Mouse (Mus musculus) myocyte (in vitro differentiated cells): Measurements from ENCODE around the gene Sar1a. TPM values are rescaled to one million over a fixed set of nuclear protein-coding genes. Genes with fewer than 3 reads are reported as not detected.
A peak's percentile ranks its signal among the peaks of the same experiment; 100 is the strongest.

Experiments used
- H3K27me3 ChIP-seq: one replicate; pipeline ENCODE4 v1.6.1; 2011; ENCODE audit not compliant: control insufficient read depth, insufficient read depth, insufficient read length
- H3K36me3 ChIP-seq: one replicate; pipeline ENCODE4 v1.6.1; 2011; ENCODE audit not compliant: control insufficient read depth, insufficient read depth
- H3K4me2 ChIP-seq: one replicate; pipeline ENCODE4 v1.6.1; 2011; ENCODE audit warnings: low read depth, control low read depth
- H3K4me3 ChIP-seq: one replicate; pipeline ENCODE4 v1.5.1; 2011; ENCODE audit warnings: mild to moderate bottlenecking, control low read depth, moderate library complexity
- H3K79me2 ChIP-seq: one replicate; pipeline ENCODE4 v1.6.1; 2011; ENCODE audit not compliant: control insufficient read depth, insufficient read depth
- H3ac ChIP-seq: one replicate; pipeline ENCODE4 v1.6.1; 2011; ENCODE audit not compliant: control insufficient read depth, insufficient read length
- CEBPB ChIP-seq: IDR thresholded peaks from 2 replicates; pipeline ENCODE4 v1.6.1; 2011; ENCODE audit warnings: mild to moderate bottlenecking, moderate library complexity; ENCODE audit not compliant: poor library complexity, insufficient read depth, severe bottlenecking
- E2F4 ChIP-seq: IDR thresholded peaks from one replicate; pipeline ENCODE4 v1.6.1; 2011; ENCODE audit warnings: mild to moderate bottlenecking, control low read depth, moderate library complexity; ENCODE audit not compliant: insufficient read depth
- MAX ChIP-seq: IDR thresholded peaks from one replicate; pipeline ENCODE4 v1.6.1; 2011; ENCODE audit warnings: low read depth, mild to moderate bottlenecking, control low read depth
- MYOD1 ChIP-seq, 3 experiments: IDR thresholded peaks; one replicate each; pipeline ENCODE4 v1.6.1; 2011; ENCODE audit warnings: control low read depth in 2 of 3, low read depth in 2 of 3, mild to moderate bottlenecking in 2 of 3, moderate library complexity in 1 of 3; ENCODE audit not compliant: insufficient read length in 2 of 3, control insufficient read depth in 1 of 3
- MYOG ChIP-seq, 3 experiments: IDR thresholded peaks; one replicate each; pipeline ENCODE4 v1.6.1; 2011; ENCODE audit warnings: control low read depth in 2 of 3, low read depth in 2 of 3, mild to moderate bottlenecking in 2 of 3; ENCODE audit not compliant: insufficient read length in 2 of 3, control insufficient read depth in 1 of 3, insufficient read depth in 1 of 3
- POLR2A ChIP-seq: IDR thresholded peaks from one replicate; pipeline ENCODE4 v1.6.1; 2011; ENCODE audit warnings: low read depth, mild to moderate bottlenecking, control low read depth, moderate library complexity; ENCODE audit not compliant: insufficient read length
- POLR2AphosphoS2 ChIP-seq: IDR thresholded peaks from one replicate; pipeline ENCODE4 v1.6.1; 2011; ENCODE audit warnings: low read depth, control low read depth; ENCODE audit not compliant: insufficient read length
- REST ChIP-seq: IDR thresholded peaks from one replicate; pipeline ENCODE4 v1.6.1; 2011; ENCODE audit warnings: mild to moderate bottlenecking, control low read depth, moderate library complexity; ENCODE audit not compliant: insufficient read depth, insufficient read length
- SRF ChIP-seq: IDR thresholded peaks from one replicate; pipeline ENCODE4 v1.6.1; 2011; ENCODE audit warnings: low read depth; ENCODE audit not compliant: control insufficient read depth, insufficient read length
- TCF12 ChIP-seq: IDR thresholded peaks from one replicate; pipeline ENCODE4 v1.6.1; 2011; ENCODE audit warnings: mild to moderate bottlenecking, control low read depth; ENCODE audit not compliant: poor library complexity, insufficient read depth, severe bottlenecking
- TCF3 ChIP-seq: IDR thresholded peaks from one replicate; pipeline ENCODE4 v1.6.1; 2011; ENCODE audit warnings: low read depth, control low read depth; ENCODE audit not compliant: insufficient read length
- USF1 ChIP-seq: IDR thresholded peaks from one replicate; pipeline ENCODE4 v1.6.1; 2011; ENCODE audit warnings: low read depth, mild to moderate bottlenecking, control low read depth, moderate library complexity
- polyA plus RNA-seq: library from polyadenylated mRNA; unstranded; fragments of >200 nt; fragmentation: generic; extraction: Trizol; gene quantifications from one replicate; pipeline ENCODE4 v1.2.1, GENCODE M21; 2012; ENCODE audit warnings: missing spikeins

The Sar1a gene
- 142 TPM for polyA plus RNA-seq

DNA sequence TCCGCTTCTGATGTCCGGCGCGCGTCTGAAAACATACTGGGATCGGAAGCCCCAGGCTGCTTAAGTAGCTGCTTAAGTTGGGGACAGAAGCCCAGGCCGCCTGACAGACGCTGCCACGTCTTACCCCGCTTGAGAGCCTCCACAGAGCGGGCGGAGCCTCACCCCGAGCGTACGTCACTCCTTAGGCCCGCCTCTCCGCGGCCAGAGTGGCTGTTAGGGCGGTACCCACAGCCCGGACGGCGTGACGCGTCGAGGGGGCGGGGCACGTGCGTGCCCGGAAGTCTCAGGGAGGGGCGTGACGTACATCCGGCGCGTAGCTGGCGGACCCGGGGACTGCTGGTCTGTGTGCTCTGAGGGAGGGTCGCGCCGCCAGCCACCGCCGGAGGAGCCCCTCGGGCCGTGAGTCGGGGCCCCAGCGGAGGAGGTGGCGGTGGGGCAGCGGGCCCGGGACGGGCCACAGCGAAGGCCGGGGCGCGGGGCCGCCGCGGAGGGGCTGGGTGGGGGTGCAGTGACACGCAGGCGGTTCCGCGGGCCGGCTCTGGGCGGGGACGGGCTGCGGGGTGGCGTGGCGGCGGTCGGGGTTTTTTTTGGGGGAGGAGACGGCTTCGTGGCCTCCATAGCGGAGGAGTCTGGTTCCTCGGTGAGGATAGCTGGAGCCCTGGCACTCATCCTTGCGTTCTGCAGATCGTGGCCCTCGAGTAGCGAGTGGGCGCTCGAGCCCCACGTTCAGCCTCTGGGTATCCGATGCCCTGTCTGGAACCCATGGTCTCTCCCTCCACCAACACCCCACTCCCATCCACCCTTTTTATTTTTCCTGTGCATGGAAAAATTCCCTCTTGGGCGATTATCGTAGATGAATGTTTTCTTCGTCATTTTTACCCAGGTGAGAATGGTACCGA lies at the start of gene Sar1a:
Gene Sar1a (plus strand): TSS at position 285 of the 899 bp plus-strand sequence.
- Histone ChIP-seq H3K27me3 (no peaks in the 10 kb centered on the region), H3ac (peak within 1 kb of the TSS; percentile 62), H3K4me3 (peak within 1 kb of the TSS; percentile 76), H3K4me2 (peak within 1 kb of the TSS; percentile 83), H3K36me3 (peaks cover 16% of the 10 kb centered on the region), H3K79me2 (peaks cover 49% of the 10 kb centered on the region)
- TF ChIP-seq USF1 (peak; percentile 29), E2F4 (no peak), MYOG (IDR thresholded peaks at IDR 0.05; ENCODE audit: control insufficient read depth in 1 of 3, insufficient read depth in 1 of 3, insufficient read length in 2 of 3, low read depth in 2 of 3) (no peak), POLR2A (peak; percentile 91), TCF3 (no peak), POLR2AphosphoS2 (peak; percentile 94), MAX (no peak), MYOD1 (IDR thresholded peaks at IDR 0.05; ENCODE audit: control insufficient read depth in 1 of 3, insufficient read length in 2 of 3, low read depth in 2 of 3) (peak in 1 of 3 experiments; percentile 34), TCF12 (no peak), SRF (peak; percentile 24), CEBPB (no peak), REST (no peak)

DNA sequence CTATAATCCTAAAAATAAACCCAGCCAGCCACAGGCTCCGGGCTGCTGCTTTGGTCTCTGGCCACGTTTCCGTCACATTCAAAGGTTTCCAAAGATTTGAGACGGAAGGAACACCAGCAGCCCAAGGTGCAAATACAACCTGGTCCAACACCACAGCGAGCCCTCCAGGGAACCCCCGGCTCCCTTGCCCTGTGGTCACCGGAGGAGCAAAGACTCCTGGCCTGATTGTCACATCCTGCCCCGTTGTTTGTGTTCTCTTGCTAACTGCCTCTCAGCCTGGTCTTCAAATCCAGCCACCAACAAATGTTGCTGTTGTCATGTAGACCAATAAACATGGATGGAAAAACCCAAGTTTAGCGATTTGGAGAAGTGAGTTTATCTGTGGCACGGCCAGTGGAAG lies 47.7 kb upstream of the Sar1a start:
- Histone ChIP-seq H3ac (no peak overlapping the region), H3K4me3 (no peak overlapping the region)
- TF ChIP-seq MYOG (IDR thresholded peaks at IDR 0.05; ENCODE audit: control insufficient read depth in 1 of 3, insufficient read depth in 1 of 3, insufficient read length in 2 of 3, low read depth in 2 of 3) (no peak), POLR2A (no peak), CEBPB (no peak), TCF12 (no peak), MYOD1 (IDR thresholded peaks at IDR 0.05; ENCODE audit: control insufficient read depth in 1 of 3, insufficient read length in 2 of 3, low read depth in 2 of 3) (no peak), SRF (no peak), POLR2AphosphoS2 (no peak), REST (no peak), MAX (no peak)

DNA sequence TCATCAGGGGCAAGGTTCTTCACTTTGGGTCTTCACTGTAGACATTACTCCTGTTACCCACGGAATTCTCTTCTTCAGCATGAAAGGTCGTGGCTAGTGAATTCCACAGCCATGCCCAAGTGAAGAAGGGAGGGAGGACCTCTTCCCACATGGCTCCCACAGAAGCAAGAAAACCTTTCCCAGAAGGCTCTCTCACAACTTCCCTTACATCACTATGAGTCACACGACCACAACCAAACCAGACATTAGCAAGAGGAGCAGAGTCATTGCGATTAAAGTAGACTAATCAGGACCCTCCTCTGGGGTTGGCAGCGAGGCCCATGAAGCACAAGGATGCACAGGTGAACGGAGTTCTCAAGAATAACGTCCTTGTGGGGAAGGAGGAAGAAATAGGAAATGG lies 43.0 kb upstream of the Sar1a start:
- Histone ChIP-seq H3K79me2 (no peaks in the 10 kb centered on the region), H3K27me3 (no peaks in the 10 kb centered on the region)
- no peak for TF ChIP-seq REST
- TF ChIP-seq MYOD1 (IDR thresholded peaks at IDR 0.05; ENCODE audit: control insufficient read depth in 1 of 3, insufficient read length in 2 of 3, low read depth in 2 of 3): no peak
- no peak for TF ChIP-seq MAX
- TF ChIP-seq USF1: no peak
- TF ChIP-seq CEBPB: no peak
- TF ChIP-seq E2F4: no peak
- TF ChIP-seq MYOG (IDR thresholded peaks at IDR 0.05; ENCODE audit: control insufficient read depth in 1 of 3, insufficient read depth in 1 of 3, insufficient read length in 2 of 3, low read depth in 2 of 3): no peak
- TF ChIP-seq SRF: no peak
- TF ChIP-seq POLR2AphosphoS2: no peak
- no peak for TF ChIP-seq TCF12
- no peak for TF ChIP-seq POLR2A
- no peak for TF ChIP-seq TCF3

More for the DNA sequence above, 47.7 kb upstream of the Sar1a start:
- Histone ChIP-seq H3K79me2 (no peaks in the 10 kb centered on the region), H3K4me2 (no peak overlapping the region), H3K27me3 (no peaks in the 10 kb centered on the region), H3K36me3 (no peaks in the 10 kb centered on the region)

DNA sequence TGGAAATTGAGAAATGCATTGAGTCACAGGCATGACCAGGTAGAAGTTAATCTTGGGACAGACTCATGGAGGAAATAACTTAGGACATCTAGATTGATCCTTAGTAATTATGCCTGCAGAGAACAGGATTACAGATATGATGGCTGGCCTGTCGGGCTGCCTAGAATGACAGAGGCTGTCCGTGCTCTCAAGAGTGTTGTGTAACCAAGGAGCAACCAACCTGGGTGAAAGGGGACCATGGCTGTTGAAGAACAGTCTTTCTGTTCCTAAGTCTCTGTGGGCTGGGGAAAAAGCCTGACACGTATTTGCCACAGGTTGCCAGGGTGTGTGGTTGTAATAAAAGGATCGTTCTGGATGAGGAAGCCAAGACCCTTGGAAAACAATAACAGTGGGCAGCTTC lies 39.7 kb upstream of the Sar1a start:
- Histone ChIP-seq H3K79me2 (no peaks in the 10 kb centered on the region), H3ac (no peak overlapping the region), H3K4me2 (no peak overlapping the region), H3K27me3 (no peaks in the 10 kb centered on the region), H3K36me3 (no peaks in the 10 kb centered on the region), H3K4me3 (no peak overlapping the region)
- no peak for TF ChIP-seq MYOD1 (IDR thresholded peaks at IDR 0.05; ENCODE audit: control insufficient read depth in 1 of 3, insufficient read length in 2 of 3, low read depth in 2 of 3)
- no peak for TF ChIP-seq TCF3
- TF ChIP-seq MYOG (IDR thresholded peaks at IDR 0.05; ENCODE audit: control insufficient read depth in 1 of 3, insufficient read depth in 1 of 3, insufficient read length in 2 of 3, low read depth in 2 of 3): no peak
- TF ChIP-seq SRF: no peak
- TF ChIP-seq USF1: no peak
- TF ChIP-seq POLR2A: no peak
- no peak for TF ChIP-seq CEBPB
- TF ChIP-seq TCF12: no peak
- TF ChIP-seq E2F4: no peak
- no peak for TF ChIP-seq REST
- TF ChIP-seq MAX: no peak
- TF ChIP-seq POLR2AphosphoS2: no peak

More for the DNA sequence above, 43.0 kb upstream of the Sar1a start:
- Histone ChIP-seq H3ac (no peak overlapping the region), H3K4me3 (no peak overlapping the region), H3K36me3 (no peaks in the 10 kb centered on the region), H3K4me2 (peak overlapping the region; percentile 41)
